Mouse (Mus musculus) bone marrow macrophage, adult 2 months (primary cell): Measurements from ENCODE around the gene Mboat2.

ENCODE experiments used
- CTCF ChIP-seq: IDR thresholded peaks from 2 replicates; pipeline ENCODE4 v1.5.1; 2012; ENCODE audit warnings: low read depth, mild to moderate bottlenecking, low read length, moderate library complexity
- POLR2A ChIP-seq: IDR thresholded peaks from 2 replicates; pipeline ENCODE4 v1.6.1; 2012; ENCODE audit warnings: mild to moderate bottlenecking, low read depth, low read length, borderline replicate concordance

- TF ChIP-seq CTCF (no peak), POLR2A (no peak)
Observed at GRCm38 (mm10) chr12:24965406-24965805, 134.7 kb downstream of the Mboat2 start.
